Mouse (Mus musculus) c-Kit-negative CD71-positive TER-119-positive erythroid progenitor cells, embryonic 14.5 days (primary cell): ENCODE data around the gene Rln3.
A peak's percentile ranks its signal among the peaks of the same experiment; 100 is the strongest.

Experiments used
- DNase-seq: peaks from one replicate; pipeline ENCODE4 v3.0.0-alpha.2; 2013; ENCODE audit warnings: low read depth, low spot score

The Rln3 gene

DNA sequence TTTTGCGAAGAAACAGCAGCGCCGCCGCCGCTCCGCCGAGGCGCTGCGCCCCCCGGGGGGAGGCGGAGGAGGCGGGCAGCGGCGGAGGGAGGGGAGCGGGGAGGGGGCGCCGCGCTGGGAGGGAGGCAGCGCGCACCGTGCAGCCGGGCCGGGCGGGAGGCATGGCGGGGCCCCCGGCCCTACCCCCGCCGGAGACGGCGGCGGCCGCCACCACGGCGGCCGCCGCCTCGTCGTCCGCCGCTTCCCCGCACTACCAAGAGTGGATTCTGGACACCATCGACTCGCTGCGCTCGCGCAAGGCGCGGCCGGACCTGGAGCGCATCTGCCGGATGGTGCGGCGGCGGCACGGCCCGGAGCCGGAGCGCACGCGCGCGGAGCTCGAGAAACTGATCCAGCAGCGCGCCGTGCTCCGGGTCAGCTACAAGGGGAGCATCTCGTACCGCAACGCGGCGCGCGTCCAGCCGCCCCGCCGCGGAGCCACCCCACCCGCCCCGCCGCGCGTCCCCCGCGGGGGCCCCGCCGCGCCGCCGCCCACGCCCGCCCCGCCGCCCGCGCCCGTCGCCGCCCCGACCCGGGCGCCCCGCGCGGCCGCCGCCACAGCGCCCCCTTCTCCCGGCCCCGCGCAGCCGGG lies 47.2 kb downstream of the Rln3 start, which contains the start of gene Samd1:
Samd1 (plus strand) TSS at position 162 of the 631 bp plus-strand sequence.
- peak; percentile 44 for DNase-seq

DNA sequence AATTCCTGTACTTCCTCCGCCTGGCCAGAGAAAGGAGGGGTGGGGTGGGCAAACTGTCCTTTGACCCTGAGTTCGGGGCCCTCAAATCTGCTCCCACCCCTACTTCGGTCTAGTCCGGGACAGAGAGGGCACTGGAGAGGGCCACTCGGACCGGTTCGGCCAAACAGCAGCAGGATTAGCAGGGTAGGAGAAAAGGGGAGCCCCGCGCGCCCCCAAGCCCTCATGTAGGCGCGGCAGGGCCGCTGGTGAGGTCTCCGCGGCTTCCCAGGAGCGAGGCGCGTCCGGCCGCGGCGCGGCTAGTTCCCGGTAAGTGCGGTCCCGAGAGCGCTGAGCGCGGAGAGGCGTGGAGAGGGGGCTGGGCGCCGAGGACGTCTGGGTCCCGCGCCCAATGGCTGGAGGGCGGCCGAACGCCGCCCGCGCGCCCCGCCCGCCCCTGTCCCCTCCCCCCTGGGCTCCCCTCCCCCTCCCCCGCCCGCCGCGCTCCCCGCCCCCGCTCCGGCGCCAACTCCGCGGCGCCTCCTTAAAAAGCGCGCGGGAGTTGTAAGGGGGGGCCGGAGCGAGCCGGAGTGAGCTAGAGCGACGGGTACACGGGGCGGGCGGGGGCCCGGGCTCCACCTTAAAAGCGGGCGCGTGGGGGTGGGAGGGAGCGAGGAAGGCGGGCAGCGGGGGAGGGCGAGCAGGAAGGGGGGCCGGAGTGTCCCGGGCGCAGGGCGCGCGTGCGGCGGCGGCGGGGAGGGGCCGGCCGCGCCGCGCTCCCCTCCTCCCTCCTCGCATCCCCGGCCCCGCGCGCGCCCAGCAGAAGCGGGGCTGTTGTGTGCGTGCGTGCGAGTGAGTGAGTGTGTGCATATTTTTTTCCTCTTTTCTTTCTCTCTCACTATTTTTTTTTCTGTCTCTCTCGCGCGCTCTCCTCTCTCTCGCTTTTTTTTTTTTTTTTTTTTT lies 48.0 kb downstream of the Rln3 start:
- peak; percentile 50 for DNase-seq

DNA sequence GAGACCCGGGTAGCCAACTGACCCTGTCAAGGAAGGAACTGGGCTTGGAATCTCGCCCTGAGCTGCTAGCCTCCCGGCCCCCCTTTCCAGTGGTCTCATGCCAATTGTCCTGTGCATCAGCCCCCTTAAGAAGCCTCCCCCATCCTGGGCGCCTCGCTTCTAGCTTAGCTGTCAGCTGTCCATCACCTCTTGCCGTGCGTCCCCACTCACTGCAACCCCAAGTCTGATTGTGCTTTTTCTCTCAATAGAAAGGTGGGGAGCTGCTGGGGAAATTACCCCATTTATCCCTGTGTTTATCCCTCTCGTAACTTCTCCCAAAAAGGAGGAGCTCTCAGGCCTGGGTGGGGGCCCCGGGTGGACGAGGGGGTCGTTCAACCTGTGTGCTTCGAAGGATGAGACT lies 48.8 kb downstream of the Rln3 start:
- DNase-seq, result no peak

DNA sequence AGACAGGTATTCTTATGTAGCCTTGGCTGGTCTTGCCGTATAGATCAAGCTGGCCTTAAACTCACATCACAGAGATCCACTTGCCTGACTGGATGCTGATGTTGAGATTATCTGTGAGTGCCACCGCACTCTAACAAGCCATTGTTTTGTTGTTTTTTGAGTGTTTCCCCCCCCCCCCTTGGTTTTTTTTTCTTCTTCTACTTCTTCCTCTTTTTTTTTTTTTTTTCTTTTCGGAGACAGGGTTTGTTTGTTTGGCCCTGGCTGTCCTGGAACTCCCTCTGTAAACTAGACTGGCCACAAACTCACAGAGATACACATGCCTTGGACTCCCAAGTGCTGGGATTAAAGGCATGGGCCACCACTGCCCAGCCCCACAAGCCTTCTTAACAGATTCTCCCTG lies 50.8 kb downstream of the Rln3 start:
- DNase-seq, result no peak
